Mouse (Mus musculus): Measurements from ENCODE around the gene Tacr2. TPM values are rescaled to one million over a fixed set of nuclear protein-coding genes. Genes with fewer than 3 reads are reported as not detected.

Gene Tacr2
- polyA plus RNA-seq, 2 experiments: not detected

GRCm38 (mm10) chr10:62296086-62296872 lies 44.0 kb downstream of the Tacr2 start:
- WGBS: 73% methylated on average over 23 of the region's 26 CpGs
- H3K9ac ChIP-seq (ENCODE audit: low read depth, low read length, severe bottlenecking): no peak overlapping the region
- H3K36me3 ChIP-seq (ENCODE audit: control insufficient read depth, insufficient read depth, low read length): peaks cover 50% of the 10 kb centered on the region
- H3K9me3 ChIP-seq (ENCODE audit: control insufficient read depth, low read length): no peaks in the 10 kb centered on the region
- H3K27me3 ChIP-seq (ENCODE audit: control insufficient read depth, insufficient read depth, low read length): no peaks in the 10 kb centered on the region
- H3K4me3 ChIP-seq (replicated peaks; ENCODE audit: low read length): no peak overlapping the region
- no peak for ATAC-seq (ENCODE audit: low FRiP score, low read depth)
- peak; percentile 34 for DNase-seq (ENCODE audit: low spot score)
- no peak overlapping the region for H3K4me2 ChIP-seq (replicated peaks; ENCODE audit: low read depth, low read length, severe bottlenecking)
- TF ChIP-seq POLR2A (IDR thresholded peaks at IDR 0.05; ENCODE audit: borderline replicate concordance, extremely low read depth, insufficient read depth, insufficient read length): no peak
- no peaks in the 10 kb centered on the region for H3K4me1 ChIP-seq (ENCODE audit: control insufficient read depth, insufficient read depth, low read length)
- no peak overlapping the region for H3K27ac ChIP-seq (replicated peaks; ENCODE audit: low read depth, low read length)

GRCm38 (mm10) chr10:62300006-62300827 lies 48.0 kb downstream of the Tacr2 start:
- TF ChIP-seq POLR2A (IDR thresholded peaks at IDR 0.05; ENCODE audit: borderline replicate concordance, extremely low read depth, insufficient read depth, insufficient read length): no peak
- H3K4me2 ChIP-seq (replicated peaks; ENCODE audit: low read depth, low read length, severe bottlenecking): no peak overlapping the region
- H3K4me1 ChIP-seq (ENCODE audit: control insufficient read depth, insufficient read depth, low read length): no peaks in the 10 kb centered on the region
- no peaks in the 10 kb centered on the region for H3K27me3 ChIP-seq (ENCODE audit: control insufficient read depth, insufficient read depth, low read length)
- ATAC-seq (ENCODE audit: low FRiP score, low read depth) (no peak), DNase-seq (ENCODE audit: low spot score) (no peak)
- peaks cover 37% of the 10 kb centered on the region for H3K36me3 ChIP-seq (ENCODE audit: control insufficient read depth, insufficient read depth, low read length)
- H3K9ac ChIP-seq (ENCODE audit: low read depth, low read length, severe bottlenecking): no peak overlapping the region
- no peaks in the 10 kb centered on the region for H3K9me3 ChIP-seq (ENCODE audit: control insufficient read depth, low read length)
- H3K4me3 ChIP-seq (replicated peaks; ENCODE audit: low read length): no peak overlapping the region
- WGBS: 80% methylated on average over 23 of the region's 23 CpGs
- H3K27ac ChIP-seq (replicated peaks; ENCODE audit: low read depth, low read length): no peak overlapping the region

- no peak overlapping the region for H3K4me2 ChIP-seq (replicated peaks; ENCODE audit: low read depth, low read length, severe bottlenecking)
- no peak for DNase-seq (ENCODE audit: low spot score)
- H3K4me1 ChIP-seq (ENCODE audit: control insufficient read depth, insufficient read depth, low read length): no peaks in the 10 kb centered on the region
- no peak overlapping the region for H3K4me3 ChIP-seq (replicated peaks; ENCODE audit: low read length)
- H3K27ac ChIP-seq (replicated peaks; ENCODE audit: low read depth, low read length): no peak overlapping the region
- H3K9ac ChIP-seq (ENCODE audit: low read depth, low read length, severe bottlenecking): no peak overlapping the region
- no peaks in the 10 kb centered on the region for H3K9me3 ChIP-seq (ENCODE audit: control insufficient read depth, low read length)
- H3K27me3 ChIP-seq (ENCODE audit: control insufficient read depth, insufficient read depth, low read length): no peaks in the 10 kb centered on the region
- no peak for TF ChIP-seq POLR2A (IDR thresholded peaks at IDR 0.05; ENCODE audit: borderline replicate concordance, extremely low read depth, insufficient read depth, insufficient read length)
- peaks cover 11% of the 10 kb centered on the region for H3K36me3 ChIP-seq (ENCODE audit: control insufficient read depth, insufficient read depth, low read length)
- ATAC-seq (ENCODE audit: low FRiP score, low read depth): no peak
- 71% methylated on average over 6 of the region's 6 CpGs for WGBS
Observed at GRCm38 (mm10) chr10:62305090-62305489, 52.9 kb downstream of the Tacr2 start.

- Histone ChIP-seq H3K4me3 (replicated peaks; ENCODE audit: low read length) (no peak overlapping the region), H3K9me3 (ENCODE audit: control insufficient read depth, low read length) (no peaks in the 10 kb centered on the region), H3K27ac (replicated peaks; ENCODE audit: low read depth, low read length) (no peak overlapping the region; the same call in 1 of the 2 replicates), H3K36me3 (ENCODE audit: control insufficient read depth, insufficient read depth, low read length) (peaks cover 11% of the 10 kb centered on the region), H3K9ac (ENCODE audit: low read depth, low read length, severe bottlenecking) (no peak overlapping the region), H3K4me2 (replicated peaks; ENCODE audit: low read depth, low read length, severe bottlenecking) (no peak overlapping the region), H3K27me3 (ENCODE audit: control insufficient read depth, insufficient read depth, low read length) (no peaks in the 10 kb centered on the region), H3K4me1 (ENCODE audit: control insufficient read depth, insufficient read depth, low read length) (peaks cover 1% of the 10 kb centered on the region; the same call in 1 of the 2 replicates)
- 27% methylated on average over 3 of the region's 3 CpGs for WGBS
- DNase-seq (ENCODE audit: low spot score) (no peak), ATAC-seq (ENCODE audit: low FRiP score, low read depth) (no peak)
- TF ChIP-seq POLR2A (IDR thresholded peaks at IDR 0.05; ENCODE audit: borderline replicate concordance, extremely low read depth, insufficient read depth, insufficient read length): no peak
Observed at GRCm38 (mm10) chr10:62306483-62306882, 54.2 kb downstream of the Tacr2 start.

GRCm38 (mm10) chr10:62308896-62309491 lies 56.8 kb downstream of the Tacr2 start:
- Histone ChIP-seq H3K27me3 (ENCODE audit: control insufficient read depth, insufficient read depth, low read length) (no peaks in the 10 kb centered on the region), H3K4me1 (ENCODE audit: control insufficient read depth, insufficient read depth, low read length) (peaks cover 8% of the 10 kb centered on the region; the same call in 1 of the 2 replicates), H3K36me3 (ENCODE audit: control insufficient read depth, insufficient read depth, low read length) (peaks cover 7% of the 10 kb centered on the region), H3K9ac (ENCODE audit: low read depth, low read length, severe bottlenecking) (no peak overlapping the region), H3K27ac (replicated peaks; ENCODE audit: low read depth, low read length) (no peak overlapping the region), H3K4me3 (replicated peaks; ENCODE audit: low read length) (no peak overlapping the region), H3K9me3 (ENCODE audit: control insufficient read depth, low read length) (no peaks in the 10 kb centered on the region), H3K4me2 (replicated peaks; ENCODE audit: low read depth, low read length, severe bottlenecking) (no peak overlapping the region)
- WGBS: 30% methylated on average over 11 of the region's 11 CpGs
- no peak for TF ChIP-seq POLR2A (IDR thresholded peaks at IDR 0.05; ENCODE audit: borderline replicate concordance, extremely low read depth, insufficient read depth, insufficient read length)
- no peak for ATAC-seq (ENCODE audit: low FRiP score, low read depth)
- DNase-seq (ENCODE audit: low spot score): no peak
